Mouse (Mus musculus) testis, adult 2 months (tissue): ENCODE results near the gene Lrp8. TPM values are rescaled to one million over a fixed set of nuclear protein-coding genes. Genes with fewer than 3 reads are reported as not detected.

Experiments used
- H3K27ac ChIP-seq: fragments of 200-500 bp; 2 replicates; pipeline ENCODE4 v1.5.1; 2012; ENCODE audit warnings: low read depth, low read length; ENCODE audit not compliant: control insufficient read depth, insufficient read depth
- H3K27me3 ChIP-seq: fragments of 200-500 bp; 2 replicates; pipeline ENCODE4 v1.6.1; 2012; ENCODE audit warnings: mild to moderate bottlenecking, low read length, moderate library complexity; ENCODE audit not compliant: control insufficient read depth, insufficient read depth
- H3K36me3 ChIP-seq: fragments of 200-500 bp; 2 replicates; pipeline ENCODE4 v1.6.1; 2012; ENCODE audit warnings: mild to moderate bottlenecking, low read length; ENCODE audit not compliant: control insufficient read depth, insufficient read depth
- H3K4me1 ChIP-seq: fragments of 200-500 bp; 2 replicates; pipeline ENCODE4 v1.6.1; 2012; ENCODE audit warnings: low read length; ENCODE audit not compliant: control insufficient read depth, insufficient read depth
- H3K4me3 ChIP-seq: fragments of 200-500 bp; 2 replicates; pipeline ENCODE4 v1.5.1; 2012; ENCODE audit warnings: low read depth, mild to moderate bottlenecking, low read length, moderate library complexity, mixed read lengths; ENCODE audit not compliant: control insufficient read depth
- CTCF ChIP-seq: fragments of 200-500 bp; IDR thresholded peaks from 2 replicates; pipeline ENCODE4 v1.5.1; 2012; ENCODE audit warnings: low read depth, mild to moderate bottlenecking, inconsistent platforms, low read length, moderate library complexity; ENCODE audit not compliant: control insufficient read depth, insufficient read depth, insufficient replicate concordance
- POLR2A ChIP-seq: fragments of 200-500 bp; IDR thresholded peaks from 2 replicates; pipeline ENCODE4 v1.6.1; 2012; ENCODE audit warnings: low read depth, mild to moderate bottlenecking, inconsistent platforms, low read length, moderate library complexity; ENCODE audit not compliant: control insufficient read depth
- polyA plus RNA-seq: library from polyadenylated mRNA; depleted of rRNA; stranded (reverse); fragments of >200 nt; gene quantifications from 2 replicates; pipeline ENCODE4 v1.2.3, GENCODE M21; 2012

Gene Lrp8
- polyA plus RNA-seq, 1 experiment, result 87.5 TPM

- Histone ChIP-seq H3K27ac (no peak overlapping the region), H3K36me3 (no peaks in the 10 kb centered on the region), H3K4me3 (no peak overlapping the region), H3K27me3 (no peaks in the 10 kb centered on the region), H3K4me1 (no peaks in the 10 kb centered on the region)
- TF ChIP-seq CTCF (no peak), POLR2A (no peak)
These were observed 10.3 kb downstream of the Lrp8 start for GRCm38 (mm10) chr4:107812336-107812735.

GRCm38 (mm10) chr4:107816459-107816858, 14.4 kb downstream of the Lrp8 start:
- H3K27ac ChIP-seq, result no peak overlapping the region
- H3K27me3 ChIP-seq, result no peaks in the 10 kb centered on the region
- peaks cover 4% of the 10 kb centered on the region; the same call in 1 of the 2 replicates for H3K4me1 ChIP-seq
- no peaks in the 10 kb centered on the region for H3K36me3 ChIP-seq
- H3K4me3 ChIP-seq, result no peak overlapping the region
- TF ChIP-seq CTCF (no peak), POLR2A (no peak)

GRCm38 (mm10) chr4:107817463-107817862, 15.4 kb downstream of the Lrp8 start:
- Histone ChIP-seq H3K4me1 (peaks cover 4% of the 10 kb centered on the region; the same call in 1 of the 2 replicates), H3K27ac (no peak overlapping the region), H3K27me3 (no peaks in the 10 kb centered on the region), H3K36me3 (no peaks in the 10 kb centered on the region), H3K4me3 (no peak overlapping the region)
- TF ChIP-seq POLR2A (no peak), CTCF (no peak)

- H3K27me3 ChIP-seq, result no peaks in the 10 kb centered on the region
- no peaks in the 10 kb centered on the region for H3K36me3 ChIP-seq
- no peak for TF ChIP-seq POLR2A
- no peak for TF ChIP-seq CTCF
- peaks cover 4% of the 10 kb centered on the region; the same call in 1 of the 2 replicates for H3K4me1 ChIP-seq
- no peak overlapping the region for H3K4me3 ChIP-seq
- H3K27ac ChIP-seq, result no peak overlapping the region
These were observed 18.1 kb downstream of the Lrp8 start for GRCm38 (mm10) chr4:107819990-107820719.

GRCm38 (mm10) chr4:107820856-107821619, 19.0 kb downstream of the Lrp8 start:
- TF ChIP-seq CTCF, result no peak
- no peak for TF ChIP-seq POLR2A
- Histone ChIP-seq H3K36me3 (no peaks in the 10 kb centered on the region), H3K4me1 (peaks cover 4% of the 10 kb centered on the region; the same call in 1 of the 2 replicates), H3K27ac (no peak overlapping the region), H3K4me3 (no peak overlapping the region), H3K27me3 (no peaks in the 10 kb centered on the region)

- H3K36me3 ChIP-seq, result no peaks in the 10 kb centered on the region
- no peaks in the 10 kb centered on the region for H3K27me3 ChIP-seq
- no peak overlapping the region for H3K27ac ChIP-seq
- H3K4me3 ChIP-seq, result no peak overlapping the region
- peaks cover 4% of the 10 kb centered on the region; the same call in 1 of the 2 replicates for H3K4me1 ChIP-seq
- TF ChIP-seq POLR2A, result no peak
- no peak for TF ChIP-seq CTCF
These were observed 20.9 kb downstream of the Lrp8 start for GRCm38 (mm10) chr4:107822936-107823411.

GRCm38 (mm10) chr4:107823511-107823910, 21.4 kb downstream of the Lrp8 start:
- no peaks in the 10 kb centered on the region for H3K36me3 ChIP-seq
- no peak for TF ChIP-seq CTCF
- no peak for TF ChIP-seq POLR2A
- no peak overlapping the region for H3K27ac ChIP-seq
- no peaks in the 10 kb centered on the region for H3K27me3 ChIP-seq
- peaks cover 4% of the 10 kb centered on the region; the same call in 1 of the 2 replicates for H3K4me1 ChIP-seq
- no peak overlapping the region for H3K4me3 ChIP-seq
